Mouse (Mus musculus) cerebral cortex, adult 2 months (tissue): ENCODE measurements around the gene Thegl.

Experiments
- WGBS: fragments of 180-500 bp; shearing (Covaris S2); methylation state at CpG from one replicate; pipeline ENCODE4 v1.1.7; 2018; 5-methylcytosine and 5-hydroxymethylcytosine counted together

Thegl gene

GRCm38 (mm10) chr5:77056881-77057440 is 41.1 kb downstream of the Thegl start:
- WGBS, result 28% methylated on average over 12 of the region's 12 CpGs

DNA sequence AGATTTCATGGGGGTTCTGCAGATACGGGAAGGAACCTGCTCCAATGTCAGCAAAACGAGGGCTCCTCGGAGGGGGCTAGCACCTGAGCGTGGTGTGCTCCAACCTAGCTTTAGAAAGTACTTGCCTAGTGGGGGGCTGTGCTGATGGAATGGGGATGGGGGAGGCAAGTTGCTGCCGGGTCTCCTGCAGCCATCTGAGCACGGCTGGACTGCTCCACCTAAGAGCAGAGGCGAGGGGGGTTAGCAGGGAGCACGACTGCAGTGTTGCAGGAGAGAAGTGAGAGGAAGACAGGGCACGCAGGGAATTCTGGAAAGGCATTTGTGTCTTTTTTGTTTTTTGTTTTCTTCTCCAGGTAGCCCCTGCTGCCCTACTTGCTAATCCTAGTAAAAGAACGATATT is 44.5 kb downstream of the Thegl start:
- WGBS, result 71% methylated on average over 10 of the region's 10 CpGs

- WGBS, result 29% methylated on average over 17 of the region's 17 CpGs
Measured at GRCm38 (mm10) chr5:77061372-77062038, 45.7 kb downstream of the Thegl start.

- WGBS, result 47% methylated on average over 8 of the region's 8 CpGs
Measured at GRCm38 (mm10) chr5:77067321-77067720, 51.5 kb downstream of the Thegl start.

DNA sequence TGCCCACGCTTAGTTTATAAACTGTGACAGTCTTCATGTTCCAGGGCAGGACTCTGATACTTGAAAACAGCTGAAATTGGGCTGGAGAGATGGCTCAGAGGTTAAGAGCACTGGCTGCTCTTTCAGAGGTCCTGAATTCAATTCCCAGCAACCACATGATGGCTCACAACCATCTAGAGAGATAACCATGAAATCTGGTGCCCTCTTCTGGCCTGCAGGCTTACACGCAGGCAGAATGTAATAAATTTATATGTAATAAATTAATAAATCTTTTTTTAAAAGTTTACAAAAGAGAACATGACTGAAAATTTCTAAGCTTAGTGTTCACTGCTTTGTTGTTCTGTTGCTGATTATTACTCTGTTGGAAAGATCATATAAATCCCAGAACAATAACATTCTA is 55.2 kb downstream of the Thegl start:
- WGBS, result 89% methylated on average over 2 of the region's 2 CpGs

DNA sequence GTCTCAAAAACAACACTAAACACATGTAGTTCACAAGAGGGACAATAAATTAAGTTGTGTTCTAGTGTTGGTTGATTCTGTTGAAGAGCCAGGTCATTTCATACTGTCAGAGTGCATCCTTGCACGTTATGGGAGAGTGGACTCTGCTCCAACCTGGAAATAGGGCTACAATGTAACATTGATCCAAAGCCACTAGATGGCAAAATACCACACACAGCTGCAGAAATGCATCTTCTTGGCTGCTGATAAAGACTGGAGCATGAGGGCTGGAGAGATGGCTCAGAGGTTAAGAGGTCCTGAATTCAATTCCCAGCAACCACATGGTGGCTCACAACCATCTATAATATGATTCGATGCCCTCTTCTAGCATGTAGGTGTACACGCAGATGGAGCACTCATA is 55.8 kb downstream of the Thegl start:
- WGBS, result 81% methylated on average over 3 of the region's 3 CpGs

DNA sequence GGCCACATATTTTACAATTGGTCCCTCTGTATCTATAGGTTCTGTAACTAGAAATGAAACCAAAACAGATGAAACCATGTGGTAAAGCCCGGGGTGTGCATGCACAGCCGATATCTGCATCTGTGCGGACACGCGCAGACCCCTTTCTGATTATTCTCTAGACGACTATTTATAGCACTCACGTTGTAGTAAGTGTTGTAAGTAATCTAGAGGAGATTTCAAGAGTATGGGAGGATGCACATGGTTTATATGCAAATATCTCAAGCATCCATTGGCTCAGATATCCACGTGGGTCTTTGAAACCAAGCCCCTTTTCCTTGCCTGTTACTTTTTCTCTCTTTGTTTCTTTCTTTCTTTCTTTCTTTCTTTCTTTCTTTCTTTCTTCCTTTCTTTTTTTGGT is 58.0 kb downstream of the Thegl start:
- WGBS, result 86% methylated on average over 8 of the region's 8 CpGs

DNA sequence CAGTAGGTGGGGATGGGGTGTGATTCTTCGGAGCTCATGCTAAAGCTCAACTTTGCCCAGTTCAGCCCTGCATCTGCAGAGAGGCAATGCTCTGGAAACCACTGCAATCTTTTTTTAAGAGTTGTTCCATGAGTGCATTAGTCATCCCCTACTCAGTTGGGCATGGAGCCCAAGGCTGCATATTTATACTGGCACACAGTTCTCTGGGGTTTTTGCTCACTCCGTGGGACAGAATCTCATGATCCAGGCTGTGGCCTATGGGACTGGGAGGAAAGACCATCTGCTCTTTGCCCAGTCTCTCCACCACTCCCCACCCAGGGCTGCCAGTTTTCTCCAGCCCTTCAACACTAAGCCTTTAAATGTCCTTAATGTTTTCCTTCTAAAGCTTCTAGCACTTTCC is 59.1 kb downstream of the Thegl start:
- 27% methylated on average over 2 of the region's 2 CpGs for WGBS

DNA sequence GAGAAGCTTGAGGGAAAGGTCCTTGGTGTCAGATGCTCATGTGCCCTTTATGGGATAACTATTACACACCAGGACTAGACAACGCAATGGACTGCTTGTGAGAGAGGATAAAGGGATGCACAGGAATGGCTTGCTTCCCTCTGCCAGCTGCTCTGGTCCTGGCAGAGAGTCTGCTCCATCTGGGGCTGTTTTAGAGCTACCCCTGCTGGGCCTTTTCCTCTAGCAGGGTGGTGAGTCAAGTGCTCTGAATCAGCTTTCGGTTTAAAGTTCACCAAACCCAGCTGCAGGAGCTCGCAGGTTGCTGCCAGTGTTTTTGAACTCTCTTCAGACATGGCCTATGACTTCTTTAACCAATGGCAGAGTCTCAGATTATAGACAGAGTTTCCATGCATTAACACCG is 60.1 kb downstream of the Thegl start:
- WGBS, result 65% methylated on average over 4 of the region's 4 CpGs

DNA sequence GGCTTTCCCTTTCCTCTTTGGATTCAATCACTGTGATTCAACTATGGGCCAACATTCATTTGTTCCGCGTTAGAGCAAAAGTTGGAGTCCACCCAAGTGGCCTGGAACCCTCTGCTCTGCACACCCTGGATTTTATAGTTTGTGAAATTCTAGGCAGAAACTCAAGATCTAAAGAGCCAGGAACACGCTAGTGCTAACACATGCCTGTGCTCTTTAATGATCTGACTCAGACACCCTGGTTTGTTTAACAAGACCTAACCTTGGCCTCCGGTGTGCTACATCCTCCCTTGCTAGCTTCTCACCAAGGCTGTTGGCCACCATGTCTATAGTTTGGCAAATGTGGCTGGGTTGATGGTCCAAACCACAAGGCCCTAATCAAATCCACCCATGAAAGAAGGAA is 64.9 kb downstream of the Thegl start:
- 76% methylated on average over 4 of the region's 4 CpGs for WGBS

GRCm38 (mm10) chr5:77082735-77083134 is 66.9 kb downstream of the Thegl start:
- 47% methylated on average over 7 of the region's 7 CpGs for WGBS

DNA sequence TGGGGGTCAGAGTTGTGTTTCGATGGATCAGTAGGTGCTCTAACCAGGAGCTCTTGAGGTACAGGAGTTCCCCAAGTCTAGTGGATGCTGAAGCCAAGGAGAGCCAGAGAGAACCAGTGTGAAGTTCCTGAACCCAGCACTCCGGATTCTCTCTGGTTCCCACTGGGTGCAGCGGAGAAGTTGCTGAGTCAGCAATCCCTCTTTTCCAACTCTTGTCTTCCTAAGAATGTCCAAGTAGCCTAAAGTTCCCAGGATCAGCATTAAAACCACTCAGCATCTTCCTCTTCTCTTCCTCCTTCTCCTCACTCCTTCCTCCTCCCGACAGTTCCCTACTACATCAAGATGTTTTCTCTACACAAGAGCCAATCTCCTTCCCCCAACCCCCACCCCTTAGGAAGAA is 68.6 kb downstream of the Thegl start:
- WGBS, result 93% methylated on average over 4 of the region's 4 CpGs

GRCm38 (mm10) chr5:77085753-77086450 is 70.1 kb downstream of the Thegl start:
- 73% methylated on average over 10 of the region's 10 CpGs for WGBS

DNA sequence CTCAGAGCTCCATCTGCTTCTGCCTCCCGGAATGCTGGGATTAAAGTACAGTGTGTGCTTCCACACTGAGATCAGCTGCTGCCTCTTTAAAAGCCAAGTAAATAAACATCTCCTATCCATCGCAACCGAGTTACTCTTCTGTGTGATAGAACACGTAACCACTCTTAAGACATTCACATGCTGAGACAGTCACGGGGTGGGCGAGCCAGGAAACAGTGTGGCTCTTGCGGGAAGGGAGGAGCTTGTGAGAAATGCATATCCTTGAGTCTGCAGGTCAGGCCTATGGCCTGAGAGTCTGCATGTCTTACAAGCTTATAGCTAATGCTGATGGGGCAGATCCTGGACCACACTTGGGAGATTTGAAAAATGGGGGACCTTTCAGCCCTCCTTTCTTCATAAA is 70.7 kb downstream of the Thegl start:
- WGBS, result 61% methylated on average over 7 of the region's 7 CpGs

DNA sequence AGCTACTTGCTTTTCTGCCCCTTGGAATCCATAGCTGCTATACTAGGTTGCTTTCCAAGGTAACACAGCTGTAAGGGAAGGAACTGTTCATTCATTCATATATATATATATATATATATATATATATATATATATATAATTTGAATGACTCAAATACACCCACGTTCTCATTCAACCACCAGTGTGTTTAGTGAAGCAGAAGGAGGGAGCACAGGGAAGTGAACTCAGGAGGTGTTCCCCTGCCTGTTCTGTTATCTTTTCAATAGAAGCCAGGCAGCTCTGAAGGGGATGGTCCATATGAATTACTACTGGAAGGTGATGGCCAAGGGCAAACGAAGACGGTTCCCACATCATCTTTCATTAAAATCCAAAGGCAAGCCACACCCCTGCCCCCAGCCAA is 71.3 kb downstream of the Thegl start:
- WGBS, result 72% methylated on average over 3 of the region's 3 CpGs

GRCm38 (mm10) chr5:77089294-77089693 is 73.5 kb downstream of the Thegl start:
- WGBS, result 30% methylated on average over 1 of the region's 1 CpGs

DNA sequence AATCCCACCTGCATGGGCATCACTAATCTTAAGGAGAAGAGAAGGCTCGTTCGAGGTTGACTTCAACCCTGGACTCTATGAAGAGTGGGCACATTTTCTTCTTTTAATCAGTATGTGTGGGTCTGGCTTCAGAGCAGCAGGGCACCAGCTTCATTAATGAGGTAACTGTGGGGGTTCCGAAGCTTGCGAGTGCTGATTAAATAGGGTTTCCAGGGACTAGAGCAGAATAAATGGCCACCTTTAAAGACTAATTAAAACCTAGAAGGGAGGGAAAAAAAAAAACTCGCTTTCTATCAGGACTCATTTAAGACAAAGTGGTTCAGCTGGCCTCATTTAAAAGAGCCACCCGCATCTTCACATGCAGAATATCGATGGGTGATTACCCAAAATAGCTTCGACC is 74.1 kb downstream of the Thegl start:
- 47% methylated on average over 8 of the region's 8 CpGs for WGBS

GRCm38 (mm10) chr5:77090521-77091096 is 74.8 kb downstream of the Thegl start:
- WGBS, result 25% methylated on average over 5 of the region's 5 CpGs

DNA sequence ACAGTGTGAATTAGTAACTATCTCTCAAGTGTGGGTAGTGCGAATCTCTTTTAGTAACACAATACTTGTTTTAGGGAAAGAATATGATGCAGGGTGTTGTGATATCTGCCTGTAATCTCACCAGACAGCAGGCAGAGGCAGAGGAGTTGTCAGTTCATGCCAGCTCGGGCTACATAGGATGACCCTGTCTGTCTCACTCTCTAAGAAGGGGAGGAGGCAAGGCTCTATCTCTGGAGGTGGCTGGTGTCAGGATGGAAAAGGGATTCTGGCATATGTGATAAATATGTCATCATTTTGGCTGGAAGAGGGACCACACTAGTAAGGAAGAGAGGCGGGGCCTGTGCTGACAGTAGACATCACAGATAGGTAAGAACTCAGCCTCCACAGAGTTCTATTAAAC is 76.1 kb downstream of the Thegl start:
- 77% methylated on average over 3 of the region's 3 CpGs for WGBS

DNA sequence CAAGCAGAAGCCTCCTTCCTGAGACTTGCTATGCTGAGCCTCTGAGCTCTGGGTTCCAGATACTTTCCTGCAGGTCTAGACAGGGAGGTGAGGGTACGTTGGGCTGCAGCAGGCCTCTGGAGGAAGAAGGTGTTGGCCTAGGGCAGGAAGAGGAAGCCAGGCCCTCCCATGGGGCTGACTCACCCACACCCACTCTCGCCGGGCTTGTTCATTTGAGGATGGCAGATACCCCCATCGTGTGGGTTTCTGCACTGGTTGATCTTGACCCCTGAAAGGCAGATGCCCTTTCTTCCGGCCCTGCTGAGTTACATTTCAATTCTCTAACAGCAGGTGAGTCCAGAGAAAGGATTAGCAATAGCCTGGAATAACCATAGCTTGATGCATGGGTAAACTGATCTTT is 76.7 kb downstream of the Thegl start:
- 76% methylated on average over 5 of the region's 5 CpGs for WGBS

- WGBS, result 32% methylated on average over 8 of the region's 8 CpGs
Measured at GRCm38 (mm10) chr5:77093961-77094360, 78.1 kb downstream of the Thegl start.

- WGBS, result under 1% methylated on average over 69 of the region's 69 CpGs
Measured at GRCm38 (mm10) chr5:77094510-77095491, 79.0 kb downstream of the Thegl start.
